Mouse (Mus musculus) heart, postnatal 25 days (tissue): Measurements from ENCODE around the gene Grb7. TPM values are rescaled to one million over a fixed set of nuclear protein-coding genes. Genes with fewer than 3 reads are reported as not detected.
A peak's percentile ranks its signal among the peaks of the same experiment; 100 is the strongest.

Experiments
- DNase-seq: peaks from one replicate; pipeline ENCODE4 v3.0.0; 2022; ENCODE audit warnings: low spot score
- intact Hi-C: fragments of 180-260 bp; cut with DNase I; formaldehyde crosslinking; loops from one replicate; pipeline ENCODE4 v1.15.1; 2025
- total RNA-seq, 2 experiments: library from RNA; stranded (reverse); gene quantifications; 2 replicates each; pipeline ENCODE4 v1.2.3; 2021

The Grb7 gene
- total RNA-seq, 2 experiments from 2014 or later: not detected

GRCm38 (mm10) chr11:98438331-98439158 is 7.6 kb upstream of the Grb7 start, which contains the start of gene Mien1:
Mien1 (minus strand) TSS chr11:98438991.
- DNase-seq: peak; percentile 85
- intact Hi-C loops: loop anchor here (2.0 to 5.0 kb wide), 2 partner anchors 36 to 96 kb away; partner anchors contain the start of gene Pgap3

DNA sequence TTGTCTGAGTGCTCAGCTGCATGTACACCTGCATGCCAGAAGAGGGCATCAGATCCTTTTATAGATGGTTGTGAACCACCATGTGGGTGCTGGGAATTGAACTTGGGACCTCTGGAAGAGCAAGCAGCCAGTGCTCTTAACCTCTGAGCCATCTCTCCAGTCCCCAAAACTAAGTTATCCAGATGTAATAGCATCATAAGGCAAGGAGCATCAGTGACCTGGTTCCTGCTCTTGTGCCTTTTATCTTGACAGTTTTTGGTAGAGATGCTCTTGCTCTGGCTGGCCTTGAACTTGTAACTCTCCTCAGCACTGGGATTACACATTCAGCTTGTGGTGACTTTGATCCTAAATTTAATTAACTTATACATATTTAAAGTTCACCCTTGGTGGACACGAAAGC is 2.5 kb upstream of the Grb7 start:
- DNase-seq: no peak
- intact Hi-C loops: no loop called here

GRCm38 (mm10) chr11:98445238-98445637 is 956 bp upstream of the Grb7 start:
- DNase-seq: no peak
- intact Hi-C loops: no loop called here

DNA sequence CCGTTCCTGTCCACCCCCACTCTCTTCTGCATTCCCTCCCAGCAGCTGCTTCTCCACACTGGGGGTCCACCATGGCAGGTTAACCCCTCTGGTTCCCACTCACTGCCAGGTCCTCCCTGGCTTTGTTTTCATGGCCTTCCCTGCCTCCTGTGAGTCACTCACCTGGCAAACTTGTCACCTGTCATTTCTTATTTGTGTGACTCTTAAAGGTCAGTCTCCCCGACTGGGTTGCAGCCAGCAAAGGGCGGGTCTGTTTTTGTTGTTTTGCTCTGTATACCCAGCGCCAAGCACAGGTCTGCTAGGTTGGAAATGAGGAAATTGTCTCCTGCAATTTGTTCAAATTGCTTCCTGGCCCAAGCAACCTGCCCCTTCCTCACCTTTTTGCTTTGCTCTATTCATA is 515 bp upstream of the Grb7 start:
- DNase-seq: no peak
- intact Hi-C loops: no loop called here

- intact Hi-C loops: no loop called here
- DNase-seq: no peak
These were observed 624 bp downstream of the Grb7 start for GRCm38 (mm10) chr11:98446562-98447474.

- no peak for DNase-seq
- intact Hi-C loops: no loop called here
These were observed 1.3 kb downstream of the Grb7 start for GRCm38 (mm10) chr11:98447475-98447834.

- intact Hi-C loops: no loop called here
- DNase-seq: no peak
These were observed 2.1 kb downstream of the Grb7 start for GRCm38 (mm10) chr11:98448191-98448790.

- DNase-seq: no peak
- intact Hi-C loops: no loop called here
These were observed 3.2 kb downstream of the Grb7 start for GRCm38 (mm10) chr11:98449419-98449818.

DNA sequence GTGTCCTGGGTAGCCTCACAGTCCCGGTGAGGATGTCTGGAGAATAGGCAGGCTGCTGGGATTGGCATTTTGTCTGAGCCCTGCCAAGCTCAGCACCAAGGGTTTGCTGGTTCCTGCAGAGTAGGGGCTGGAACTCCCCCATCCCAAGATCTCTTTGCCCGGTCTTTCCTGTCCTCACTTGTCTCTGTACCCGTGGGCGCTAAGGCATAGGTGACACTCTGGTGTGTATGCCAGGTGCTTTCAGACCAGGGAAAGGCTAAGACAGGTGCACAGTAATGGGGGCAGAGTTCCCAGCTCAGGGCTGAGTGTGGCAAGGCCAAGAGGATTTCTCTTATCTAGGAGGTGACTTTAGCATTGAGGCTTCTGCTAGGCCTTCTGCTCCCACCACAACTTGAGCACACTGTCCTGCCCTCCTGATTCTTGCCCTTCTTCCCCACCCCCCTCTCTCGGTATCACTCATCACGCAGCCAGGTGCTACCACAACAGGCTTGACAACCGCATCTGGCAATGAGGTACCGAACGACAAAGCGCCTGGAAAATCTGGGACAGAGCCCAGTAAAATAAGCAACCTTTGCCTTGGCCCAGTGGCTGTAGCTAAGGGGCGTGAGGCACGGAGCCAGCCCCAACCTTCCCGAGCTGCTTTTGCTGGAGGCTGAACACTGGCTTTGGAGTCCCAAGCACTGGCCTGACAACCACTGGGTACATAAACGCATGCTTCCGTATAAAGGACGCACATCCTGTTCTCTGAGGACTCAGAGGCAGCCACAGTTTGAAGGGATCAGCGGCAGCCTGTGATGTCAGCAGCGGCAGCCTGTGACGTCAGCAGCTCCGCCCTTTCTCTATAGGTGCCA is 4.0 kb downstream of the Grb7 start:
- intact Hi-C loops: no loop called here
- DNase-seq: no peak

- intact Hi-C loops: no loop called here
- no peak for DNase-seq
These were observed 9.3 kb downstream of the Grb7 start for GRCm38 (mm10) chr11:98455484-98455883.

- no peak for DNase-seq
- intact Hi-C loops: loop anchor here (2.0 kb wide), 1 partner anchor 192 kb away; no protein-coding TSS in a partner anchor
These were observed 10.4 kb downstream of the Grb7 start for GRCm38 (mm10) chr11:98456545-98456944.

- no peak for DNase-seq
- intact Hi-C loops: loop anchor here (1.0 to 2.0 kb wide), 2 partner anchors 115 to 192 kb away; no protein-coding TSS in a partner anchor
These were observed 10.8 kb downstream of the Grb7 start for GRCm38 (mm10) chr11:98456945-98457344.

- intact Hi-C loops: loop anchor here (1.0 to 2.0 kb wide), 2 partner anchors 115 to 193 kb away; no protein-coding TSS in a partner anchor
- DNase-seq: peak; percentile 49
These were observed 11.3 kb downstream of the Grb7 start for GRCm38 (mm10) chr11:98457367-98458120.

GRCm38 (mm10) chr11:98458121-98458990 is 12.2 kb downstream of the Grb7 start:
- DNase-seq: no peak
- intact Hi-C loops: no loop called here

DNA sequence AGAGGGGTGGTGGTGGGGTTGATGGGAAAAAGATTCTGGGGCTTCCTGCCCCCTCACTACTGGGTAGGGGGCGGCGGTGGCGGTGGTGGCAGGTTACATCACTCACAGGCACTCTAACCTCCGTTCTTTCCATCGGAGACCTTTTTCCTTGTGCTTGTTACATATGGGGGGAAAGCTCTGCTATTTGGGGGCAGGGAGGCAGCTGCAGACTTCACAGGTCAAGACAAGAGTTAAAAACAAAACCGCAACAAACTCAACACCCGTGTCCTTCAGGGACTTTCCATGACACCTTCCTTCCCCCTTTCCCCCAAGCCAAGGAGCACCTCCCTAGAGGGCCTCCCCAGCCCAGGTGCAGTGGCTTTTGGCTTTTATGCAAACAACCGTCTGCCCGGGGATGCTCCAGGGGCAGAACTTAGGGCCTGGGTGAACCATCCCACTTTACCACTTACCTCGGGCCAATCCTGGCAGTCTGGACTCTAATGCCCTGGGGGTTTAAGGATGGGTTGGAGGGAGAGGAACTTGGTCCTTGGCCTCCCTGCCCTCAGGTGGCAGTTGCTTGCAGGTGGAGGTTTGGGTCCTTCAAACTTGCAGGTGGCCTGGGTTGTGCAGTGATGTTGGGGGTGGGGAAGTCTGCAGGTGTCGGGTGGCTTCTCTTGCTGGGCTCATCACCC is 13.0 kb downstream of the Grb7 start:
- DNase-seq: no peak
- intact Hi-C loops: no loop called here

GRCm38 (mm10) chr11:98459860-98460259 is 13.7 kb downstream of the Grb7 start:
- intact Hi-C loops: no loop called here
- DNase-seq: no peak

DNA sequence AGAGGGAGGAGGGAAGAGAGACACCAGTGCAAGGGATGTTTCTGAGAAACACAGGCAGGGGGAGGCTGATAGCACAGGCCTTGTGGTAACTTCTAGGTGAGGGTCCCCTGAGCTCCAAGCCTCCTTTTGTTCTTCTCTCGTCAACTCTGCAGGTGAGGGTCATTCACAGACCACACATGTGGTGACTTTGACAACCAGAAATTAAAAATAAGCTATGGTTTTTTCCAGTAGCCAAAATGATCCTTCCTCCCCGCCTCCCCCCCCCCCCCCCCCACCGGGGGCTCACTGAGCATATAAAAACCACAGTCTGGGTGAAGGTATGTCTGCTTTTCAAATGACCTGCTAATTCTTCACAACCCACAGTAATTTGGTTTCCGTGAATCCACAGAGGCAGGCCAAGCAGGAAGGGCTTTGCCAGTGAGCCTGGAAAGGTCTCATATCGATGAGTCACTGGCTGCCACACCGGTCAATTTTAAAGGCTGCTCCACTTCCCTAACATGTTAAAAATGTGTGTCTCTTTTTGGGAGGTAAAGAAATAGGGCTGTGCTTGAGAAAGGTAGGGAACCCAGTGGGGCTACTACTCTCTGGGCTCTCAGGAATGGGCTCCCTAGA is 15.0 kb downstream of the Grb7 start:
- intact Hi-C loops: no loop called here
- no peak for DNase-seq
